Mouse (Mus musculus) right cerebral cortex, postnatal 4 days (tissue): Measurements from ENCODE around the gene Tekt2.
A peak's percentile ranks its signal among the peaks of the same experiment; 100 is the strongest.

Experiments
- DNase-seq: peaks from one replicate; pipeline ENCODE4 v3.0.0-alpha.2; 2022

Tekt2 gene

GRCm38 (mm10) chr4:126325281-126325861, at the start of gene Tekt2:
Gene Tekt2, minus strand, starts transcription at chr4:126325688.
- no peak for DNase-seq

- DNase-seq, result no peak
Measured at GRCm38 (mm10) chr4:126371497-126371896, 46.0 kb upstream of the Tekt2 start.

- DNase-seq, result no peak
Measured at GRCm38 (mm10) chr4:126360069-126360468, 34.6 kb upstream of the Tekt2 start.

GRCm38 (mm10) chr4:126343451-126343850, 18.0 kb upstream of the Tekt2 start:
- no peak for DNase-seq

- DNase-seq, result no peak
Measured at GRCm38 (mm10) chr4:126339461-126339860, 14.0 kb upstream of the Tekt2 start.

GRCm38 (mm10) chr4:126332358-126332757, 6.9 kb upstream of the Tekt2 start:
- no peak for DNase-seq

- DNase-seq, result no peak
Measured at GRCm38 (mm10) chr4:126331751-126332150, 6.3 kb upstream of the Tekt2 start.

- DNase-seq, result no peak
Measured at GRCm38 (mm10) chr4:126330295-126330694, 4.8 kb upstream of the Tekt2 start.

- no peak for DNase-seq
Measured at GRCm38 (mm10) chr4:126326036-126326435, 548 bp upstream of the Tekt2 start.

- no peak for DNase-seq
Measured at GRCm38 (mm10) chr4:126324861-126325260, 627 bp downstream of the Tekt2 start.

GRCm38 (mm10) chr4:126322646-126323045, 2.8 kb downstream of the Tekt2 start:
- no peak for DNase-seq

GRCm38 (mm10) chr4:126321854-126322511, 3.5 kb downstream of the Tekt2 start:
- no peak for DNase-seq

GRCm38 (mm10) chr4:126321111-126321853, 4.2 kb downstream of the Tekt2 start, which contains the start of gene Adprhl2:
Gene Adprhl2, minus strand, starts transcription at chr4:126321703.
- DNase-seq, result peak; percentile 100

GRCm38 (mm10) chr4:126319806-126320205, 5.7 kb downstream of the Tekt2 start:
- no peak for DNase-seq

- DNase-seq, result no peak
Measured at GRCm38 (mm10) chr4:126316443-126317040, 8.9 kb downstream of the Tekt2 start.

- no peak for DNase-seq
Measured at GRCm38 (mm10) chr4:126315931-126316330, 9.6 kb downstream of the Tekt2 start.

GRCm38 (mm10) chr4:126314393-126314792, 11.1 kb downstream of the Tekt2 start:
- DNase-seq, result no peak

GRCm38 (mm10) chr4:126313202-126313601, 12.3 kb downstream of the Tekt2 start:
- no peak for DNase-seq

- no peak for DNase-seq
Measured at GRCm38 (mm10) chr4:126311566-126312200, 13.8 kb downstream of the Tekt2 start.

GRCm38 (mm10) chr4:126310344-126310743, 15.1 kb downstream of the Tekt2 start:
- DNase-seq, result no peak

GRCm38 (mm10) chr4:126309922-126310309, 15.6 kb downstream of the Tekt2 start:
- DNase-seq, result peak; percentile 92

- no peak for DNase-seq
Measured at GRCm38 (mm10) chr4:126309211-126309921, 16.1 kb downstream of the Tekt2 start.
